Mouse (Mus musculus): ENCODE measurements around the gene Upb1. TPM values are rescaled to one million over a fixed set of nuclear protein-coding genes. Genes with fewer than 3 reads are reported as not detected.

Gene Upb1
- total and polyA plus RNA-seq, 3 experiments: 1.3 to 2.0 (median 1.6) TPM

DNA sequence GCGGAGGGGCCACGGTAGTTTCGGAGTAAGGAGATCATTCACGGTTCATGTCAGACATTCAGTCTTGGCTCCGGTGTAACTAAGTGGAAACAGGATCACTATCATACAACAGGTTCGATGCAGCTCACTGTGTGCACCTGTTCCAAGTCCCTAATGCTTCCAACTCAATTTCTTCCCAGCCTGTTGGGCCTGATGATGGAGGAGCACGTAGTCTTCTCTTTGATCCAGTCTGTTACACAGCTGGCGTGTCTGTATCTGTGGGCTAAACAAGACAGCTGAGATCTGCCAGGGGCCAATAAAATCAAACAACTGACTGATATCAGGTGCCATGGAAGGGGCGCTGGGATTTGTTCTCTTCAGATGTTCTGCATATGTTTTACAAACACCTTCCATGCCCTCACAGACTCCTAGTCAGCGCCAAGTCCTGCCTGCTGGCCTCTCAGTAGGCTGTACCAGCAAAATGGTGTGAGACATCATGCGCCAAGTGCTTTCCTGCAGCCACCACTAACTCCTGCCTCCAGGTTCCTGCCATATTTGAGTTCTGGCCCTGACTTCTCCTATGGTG, 82.1 kb downstream of the Upb1 start:
- in situ Hi-C loops (cut with MboI; ENCODE audit: low pct_ligation_motif_present, low pct_unique_long_range_greater_than_20kb, low sequenced_read_pairs): loop anchor here (5.0 to 10.0 kb wide), 2 partner anchors 36 to 218 kb away; no protein-coding TSS in a partner anchor
- dilution Hi-C loops (cut with MboI; ENCODE audit: extremely low pct_ligation_motif_present, extremely low pct_unique_long_range_greater_than_20kb, low sequenced_read_pairs): no loop called here
- peaks cover 10 to 30% of the 10 kb centered on the region in 2 experiments for H3K4me1 ChIP-seq (ENCODE audit: control insufficient read depth in 1 of 2, insufficient read depth in 2 of 2)
- no peaks in the 10 kb centered on the region for H3K9me3 ChIP-seq (replicated peaks; ENCODE audit: low read length)
- H3K4me2 ChIP-seq (ENCODE audit: insufficient read depth, low read depth, poor library complexity, severe bottlenecking): no peak overlapping the region
- H3K27ac ChIP-seq (ENCODE audit: insufficient read depth, low read depth): no peak overlapping the region
- H3K36me3 ChIP-seq (replicated peaks in 1 of 2; ENCODE audit: control insufficient read depth in 1 of 2, insufficient read depth in 1 of 2, low read length in 1 of 2): no peaks in the 10 kb centered on the region
- H3K27me3 ChIP-seq (replicated peaks): no peaks in the 10 kb centered on the region
- no peaks in the 10 kb centered on the region for H3K79me2 ChIP-seq (replicated peaks; ENCODE audit: control insufficient read depth, extremely low read depth, insufficient read depth, poor library complexity, severe bottlenecking)
- no peak for TF ChIP-seq NRF1 (IDR thresholded peaks at IDR 0.05; ENCODE audit: low read depth, low read length)
- no peak for TF ChIP-seq IRF4 (IDR thresholded peaks at IDR 0.05; ENCODE audit: low read depth, low read length)
- TF ChIP-seq PAX5 (IDR thresholded peaks at IDR 0.05; ENCODE audit: low read length): no peak
- TF ChIP-seq GABPA (IDR thresholded peaks at IDR 0.05; ENCODE audit: insufficient replicate concordance, low read depth, low read length): no peak
- TF ChIP-seq ETS1 (conservative IDR thresholded peaks at IDR 0.05; ENCODE audit: low read depth, low read length): no peak
- no peak overlapping the region for H3K4me3 ChIP-seq (replicated peaks in 1 of 3; ENCODE audit: low read depth in 2 of 3, low read length in 2 of 3, poor library complexity in 1 of 3)
- no peak for DNase-seq (ENCODE audit: extremely low read depth)
- no peak overlapping the region for H3K9ac ChIP-seq (ENCODE audit: insufficient read depth, low read depth)

DNA sequence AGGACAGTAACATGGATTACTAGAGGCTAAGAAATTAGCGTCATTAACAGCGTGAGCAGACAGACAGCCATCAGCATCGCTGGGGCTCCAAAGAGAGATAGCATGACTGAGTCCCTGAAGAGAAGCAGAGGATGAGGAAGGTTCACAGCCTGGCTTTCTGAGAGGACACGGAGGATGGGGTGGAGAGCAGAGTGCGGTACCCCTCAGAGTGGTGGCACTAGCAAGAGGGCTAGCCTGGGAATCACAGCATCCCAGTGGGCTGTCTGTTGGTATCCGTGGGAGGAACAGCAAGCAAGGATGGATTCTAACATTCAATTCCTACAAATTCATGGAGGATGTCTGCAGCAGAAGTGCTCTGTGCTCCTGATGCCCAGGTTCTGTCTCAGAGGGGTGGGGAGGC, 83.2 kb downstream of the Upb1 start:
- in situ Hi-C loops (cut with MboI; ENCODE audit: low pct_ligation_motif_present, low pct_unique_long_range_greater_than_20kb, low sequenced_read_pairs) (loop anchor here (5.0 to 10.0 kb wide), 2 partner anchors 37 to 219 kb away; no protein-coding TSS in a partner anchor), dilution Hi-C loops (cut with MboI; ENCODE audit: extremely low pct_ligation_motif_present, extremely low pct_unique_long_range_greater_than_20kb, low sequenced_read_pairs) (no loop called here)
- Histone ChIP-seq H3K4me2 (ENCODE audit: insufficient read depth, low read depth, poor library complexity, severe bottlenecking) (no peak overlapping the region), H3K9me3 (replicated peaks; ENCODE audit: low read length) (no peaks in the 10 kb centered on the region), H3K4me1 (ENCODE audit: control insufficient read depth in 1 of 2, insufficient read depth in 2 of 2) (peaks cover 10 to 30% of the 10 kb centered on the region in 2 experiments), H3K4me3 (replicated peaks in 1 of 3; ENCODE audit: low read depth in 2 of 3, low read length in 2 of 3, poor library complexity in 1 of 3) (no peak overlapping the region), H3K27ac (ENCODE audit: insufficient read depth, low read depth) (no peak overlapping the region), H3K27me3 (replicated peaks) (no peaks in the 10 kb centered on the region), H3K79me2 (replicated peaks; ENCODE audit: control insufficient read depth, extremely low read depth, insufficient read depth, poor library complexity, severe bottlenecking) (no peaks in the 10 kb centered on the region), H3K9ac (ENCODE audit: insufficient read depth, low read depth) (no peak overlapping the region), H3K36me3 (replicated peaks in 1 of 2; ENCODE audit: control insufficient read depth in 1 of 2, insufficient read depth in 1 of 2, low read length in 1 of 2) (no peaks in the 10 kb centered on the region)
- DNase-seq (ENCODE audit: extremely low read depth): no peak
- TF ChIP-seq ZNF384 (IDR thresholded peaks at IDR 0.05; ENCODE audit: low read depth, low read length) (no peak), ZKSCAN1 (IDR thresholded peaks at IDR 0.05; ENCODE audit: borderline replicate concordance, low read depth, low read length) (no peak), CTCF (conservative IDR thresholded peaks at IDR 0.05 in 1 of 2, IDR thresholded peaks at IDR 0.05 in 1 of 2; ENCODE audit: low read depth in 2 of 2, low read length in 2 of 2) (no peak), RCOR1 (conservative IDR thresholded peaks at IDR 0.05; ENCODE audit: low read depth, low read length) (no peak), SIN3A (IDR thresholded peaks at IDR 0.05; ENCODE audit: low read length) (no peak), PAX5 (IDR thresholded peaks at IDR 0.05; ENCODE audit: low read length) (no peak), TBP (conservative IDR thresholded peaks at IDR 0.05; ENCODE audit: low read depth, low read length) (no peak), BHLHE40 (IDR thresholded peaks at IDR 0.05; ENCODE audit: low read depth, low read length) (no peak), IRF4 (IDR thresholded peaks at IDR 0.05; ENCODE audit: low read depth, low read length) (no peak), TCF12 (IDR thresholded peaks at IDR 0.05; ENCODE audit: low read depth, low read length) (no peak), MYC (IDR thresholded peaks at IDR 0.05; ENCODE audit: low read depth, low read length) (no peak), MAZ (IDR thresholded peaks at IDR 0.05; ENCODE audit: low read depth, low read length) (no peak), JUND (conservative IDR thresholded peaks at IDR 0.05; ENCODE audit: low read depth, low read length) (no peak)

All from CH12.LX (cell line).